Mouse (Mus musculus): ENCODE data around the gene Usp48.

Usp48 gene

DNA sequence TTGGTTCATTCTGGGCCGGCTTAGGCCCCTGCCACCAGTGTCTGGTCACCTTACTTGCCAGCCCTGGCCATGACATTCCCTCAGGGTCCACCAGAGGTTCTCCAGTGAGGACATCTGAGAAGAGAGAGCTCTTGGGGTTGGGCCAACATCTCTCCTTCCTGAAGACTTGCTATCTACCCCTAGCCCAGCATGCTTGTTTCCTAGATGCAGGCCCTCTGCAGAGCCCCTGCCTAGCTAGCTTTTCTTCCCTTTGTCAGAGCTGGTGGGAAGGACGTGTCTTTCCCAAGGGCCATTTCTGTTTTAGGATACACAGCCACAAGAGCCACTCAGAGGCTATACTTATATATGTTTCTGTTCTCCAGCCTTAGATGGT, 67.5 kb downstream of the Usp48 start:
- no peak for DNase-seq (ENCODE audit: low spot score)

DNA sequence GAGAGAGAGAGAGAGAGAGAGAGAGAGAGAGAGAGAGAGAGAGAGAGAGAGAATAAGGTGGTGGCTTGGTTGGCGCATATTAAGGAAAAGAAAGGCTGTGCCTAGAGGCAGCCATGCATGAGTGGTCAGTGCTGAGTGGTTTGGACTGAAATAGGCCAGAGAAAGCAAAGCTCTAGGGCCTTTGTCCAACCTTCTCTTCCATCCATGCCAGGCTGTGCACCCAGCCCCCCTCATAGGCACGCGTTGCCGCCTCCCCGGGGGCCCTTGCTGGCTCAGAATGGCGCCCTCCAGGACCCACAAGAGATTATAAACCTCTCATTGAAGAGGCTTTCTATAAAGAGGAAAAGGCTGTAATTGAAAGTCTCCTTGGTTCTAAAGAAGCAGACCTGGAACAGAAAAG, 68.0 kb downstream of the Usp48 start:
- no peak for DNase-seq (ENCODE audit: low spot score)

DNA sequence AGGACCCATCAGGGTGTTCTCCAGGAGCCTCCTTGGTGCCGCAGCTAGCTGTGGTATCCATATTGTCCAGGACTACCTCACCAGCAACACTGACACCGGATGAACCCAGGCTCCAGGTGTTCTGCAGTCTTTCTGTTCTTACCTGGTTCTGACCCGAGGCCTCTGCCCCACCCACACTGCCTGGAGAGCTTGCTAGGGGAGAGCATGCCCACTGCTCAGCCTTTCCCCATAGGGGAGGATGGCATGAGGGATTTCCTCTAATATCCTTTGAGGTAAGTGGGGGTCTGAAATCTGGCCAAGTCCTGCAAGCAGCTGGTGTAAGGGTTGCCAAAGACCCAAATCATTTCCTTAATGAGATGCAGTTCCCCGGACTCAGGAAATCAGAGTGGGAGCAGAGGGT, 69.9 kb downstream of the Usp48 start:
- DNase-seq (ENCODE audit: low spot score), result no peak

DNA sequence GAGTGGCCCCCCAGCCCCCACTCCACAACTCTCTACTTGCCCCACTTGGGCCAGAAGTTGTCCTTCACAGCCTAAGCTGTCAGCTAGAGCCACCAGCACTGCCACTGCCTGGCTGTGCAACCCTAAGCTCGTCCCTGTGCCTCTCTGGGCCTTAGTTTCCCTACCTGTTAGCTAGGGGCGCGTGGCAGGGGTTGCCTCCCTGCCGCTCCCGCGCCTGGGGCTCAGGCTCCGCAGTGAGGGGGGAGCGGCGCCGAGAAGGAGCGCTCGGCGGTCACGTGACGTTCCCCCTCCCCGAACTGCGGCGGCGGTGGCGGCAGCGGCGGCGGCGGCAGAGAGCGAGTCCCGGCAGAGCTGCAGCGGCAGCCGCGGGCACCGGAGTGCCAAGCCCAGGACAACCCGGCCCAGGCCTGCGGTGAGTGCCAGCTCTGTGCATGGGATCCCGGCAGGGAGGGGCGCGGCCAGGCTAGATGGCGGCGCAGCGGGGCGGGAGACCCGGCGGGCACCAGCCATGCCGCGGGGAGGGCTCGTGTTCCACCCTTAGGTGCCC, 71.0 kb downstream of the Usp48 start, which contains the start of gene Rap1gap:
TSS of gene Rap1gap (plus strand) at position 294 of the 547 bp plus-strand sequence.
- no peak for DNase-seq (ENCODE audit: low spot score)

DNA sequence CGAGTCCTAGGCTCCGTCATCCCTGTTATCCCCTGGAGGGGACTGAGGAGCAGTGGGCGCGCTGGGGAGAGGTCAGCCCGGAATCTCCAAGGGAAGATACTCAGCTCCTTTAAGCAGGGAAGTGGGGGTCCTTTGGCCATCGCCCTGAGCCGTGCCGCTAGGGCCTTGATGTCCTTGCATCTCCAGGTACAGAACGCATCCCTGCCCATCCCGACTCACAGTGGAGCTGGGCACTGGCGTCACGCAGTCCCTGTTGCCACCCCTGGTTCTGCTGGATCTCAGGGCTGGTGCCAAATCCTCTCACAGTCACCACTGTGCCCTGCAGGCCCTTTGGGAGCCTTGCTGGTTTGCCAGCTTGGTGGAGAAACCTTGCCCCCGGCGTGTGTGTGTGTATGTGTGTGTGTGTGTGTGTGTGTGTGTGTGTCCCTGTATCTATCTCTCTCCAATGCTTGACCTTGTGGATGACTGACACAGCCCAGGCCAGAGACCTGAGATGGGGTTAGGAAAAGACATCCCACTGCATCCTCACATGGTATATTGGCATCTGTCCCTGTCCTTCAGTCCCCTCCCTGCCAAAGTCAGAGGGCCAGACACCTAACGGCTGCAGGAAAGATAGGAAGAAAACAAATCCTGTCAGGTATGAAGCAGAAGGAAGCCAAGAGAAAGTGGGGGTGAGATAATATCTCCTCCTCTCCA, 71.6 kb downstream of the Usp48 start:
- no peak for DNase-seq (ENCODE audit: low spot score)

DNA sequence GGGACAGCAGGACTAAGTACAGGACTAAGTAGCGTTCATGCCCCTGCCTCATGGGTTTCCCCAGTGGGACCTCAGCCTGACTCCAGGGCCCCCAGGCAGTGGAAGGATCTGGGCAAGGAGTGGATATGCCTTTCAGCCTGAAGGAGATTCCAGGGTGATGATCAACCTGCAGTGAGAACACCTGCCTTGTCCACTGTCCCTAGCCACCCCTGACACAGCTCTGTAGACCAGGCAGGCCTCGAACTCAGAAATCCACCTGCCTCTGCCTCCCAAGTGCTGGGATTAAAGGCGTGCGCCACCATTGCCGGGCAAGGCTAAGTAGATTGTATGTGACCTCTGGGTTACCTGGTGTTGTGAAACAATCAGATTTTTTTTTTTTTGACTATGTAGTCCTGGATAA, 72.2 kb downstream of the Usp48 start:
- no peak for DNase-seq (ENCODE audit: low spot score)

DNA sequence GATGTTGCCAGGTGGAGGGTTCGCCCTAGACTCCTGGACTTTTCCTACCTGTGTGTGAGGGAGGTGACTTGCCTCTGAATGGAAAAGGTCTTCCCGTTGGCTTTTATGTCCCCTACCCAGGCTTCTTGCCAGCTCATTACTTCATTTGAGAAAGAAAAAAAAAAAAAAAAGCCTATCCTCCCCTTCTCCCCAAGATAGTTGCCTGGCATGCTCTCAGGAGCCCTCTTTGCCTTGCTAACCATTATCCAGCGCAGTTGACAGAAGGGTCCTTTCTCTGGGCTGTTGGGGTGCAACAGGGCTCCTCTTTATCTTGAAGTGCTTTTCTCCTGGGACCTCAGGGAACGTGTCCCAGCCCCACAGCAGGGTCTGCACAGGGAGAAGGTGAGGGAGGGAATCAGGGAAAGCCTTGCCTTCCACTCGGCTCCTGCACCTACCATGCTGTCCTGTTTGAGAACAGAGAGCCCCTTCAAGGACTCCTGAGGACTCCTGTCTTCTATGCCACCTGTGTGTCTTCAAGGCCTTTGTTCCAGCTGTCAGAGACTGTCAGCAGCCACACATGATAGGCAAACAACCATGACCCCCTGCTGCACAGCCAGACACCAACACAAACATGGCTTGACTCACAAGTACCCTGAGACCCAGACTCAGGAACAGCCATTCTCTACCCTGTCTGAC, 72.9 kb downstream of the Usp48 start:
- DNase-seq (ENCODE audit: low spot score), result no peak

DNA sequence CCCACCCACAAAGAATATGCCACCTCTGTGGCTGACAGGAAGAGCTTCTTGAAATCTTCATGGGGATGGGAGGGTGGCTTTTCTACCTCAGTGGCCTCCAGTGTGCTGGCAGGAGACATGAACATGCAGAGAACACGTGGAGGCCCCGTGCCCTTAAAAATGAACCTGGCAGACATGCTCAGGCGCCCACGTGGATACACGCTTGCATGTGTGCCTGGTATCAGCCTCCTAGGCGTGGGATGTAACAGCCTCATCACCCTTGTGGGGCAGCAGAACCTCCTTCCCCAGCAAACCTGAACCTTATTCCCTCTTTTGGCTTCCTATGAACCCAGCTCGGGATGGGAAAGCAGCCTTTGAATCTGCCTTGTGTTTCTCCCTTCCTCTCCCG, 73.4 kb downstream of the Usp48 start:
- DNase-seq (ENCODE audit: low spot score), result no peak

DNA sequence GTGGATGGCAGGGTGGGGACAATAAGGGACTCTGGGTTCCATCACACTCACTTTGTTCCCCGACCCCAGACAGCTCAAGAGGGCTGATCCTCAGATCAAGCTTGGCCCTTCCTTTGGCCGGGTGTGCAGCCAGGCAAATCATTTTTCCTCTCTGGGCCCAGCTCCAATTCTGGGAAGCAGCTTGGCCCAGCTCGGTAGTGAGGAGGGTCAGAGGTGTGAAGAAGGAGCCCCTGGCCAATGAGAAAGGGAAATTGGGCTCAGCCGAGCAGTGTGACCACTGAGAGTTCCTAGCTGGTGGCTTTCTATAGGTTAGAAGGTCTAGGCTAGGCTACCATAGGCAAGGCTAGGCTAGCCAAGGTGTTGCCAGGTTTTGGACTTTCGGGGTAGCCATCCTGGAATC, 74.2 kb downstream of the Usp48 start:
- no peak for DNase-seq (ENCODE audit: low spot score)

DNA sequence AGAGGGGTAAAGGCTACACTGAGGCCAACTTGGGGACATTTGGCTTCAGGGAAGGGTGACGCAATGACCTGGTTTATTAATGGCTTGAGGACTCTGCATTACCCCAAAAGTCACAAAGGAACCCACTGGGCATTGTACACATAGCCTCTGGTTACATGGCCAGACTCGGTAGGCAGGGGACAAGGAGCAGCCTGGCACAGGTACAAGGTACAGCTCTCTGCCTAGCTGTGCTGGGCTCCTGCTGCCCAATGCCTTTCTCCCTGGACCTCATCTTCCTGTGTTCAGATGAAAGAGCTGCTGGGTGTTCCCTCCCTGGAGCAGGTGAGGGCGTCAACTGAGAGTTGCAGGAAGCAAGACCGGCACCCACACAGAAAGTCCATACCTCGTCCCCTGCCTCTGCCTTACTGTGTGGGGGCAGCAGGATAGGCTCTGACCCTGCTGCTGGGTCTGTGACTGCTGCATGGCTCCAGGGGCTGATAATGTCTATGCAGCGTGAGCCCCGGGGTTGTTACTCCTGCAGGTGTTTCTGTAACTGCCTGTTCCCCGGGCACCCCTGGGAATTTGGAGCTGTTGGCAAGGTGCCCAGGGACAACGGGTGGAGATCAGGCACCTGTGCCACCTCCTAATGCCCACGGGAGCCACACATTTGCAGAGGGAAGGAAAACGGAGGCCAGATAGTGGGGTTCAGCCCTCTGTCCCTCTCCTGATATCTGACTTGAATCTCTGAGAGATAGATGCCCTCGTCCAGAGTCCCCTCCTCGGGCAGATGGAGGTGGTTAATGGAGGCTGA, 78.4 kb downstream of the Usp48 start:
- DNase-seq (ENCODE audit: low spot score), result no peak

DNA sequence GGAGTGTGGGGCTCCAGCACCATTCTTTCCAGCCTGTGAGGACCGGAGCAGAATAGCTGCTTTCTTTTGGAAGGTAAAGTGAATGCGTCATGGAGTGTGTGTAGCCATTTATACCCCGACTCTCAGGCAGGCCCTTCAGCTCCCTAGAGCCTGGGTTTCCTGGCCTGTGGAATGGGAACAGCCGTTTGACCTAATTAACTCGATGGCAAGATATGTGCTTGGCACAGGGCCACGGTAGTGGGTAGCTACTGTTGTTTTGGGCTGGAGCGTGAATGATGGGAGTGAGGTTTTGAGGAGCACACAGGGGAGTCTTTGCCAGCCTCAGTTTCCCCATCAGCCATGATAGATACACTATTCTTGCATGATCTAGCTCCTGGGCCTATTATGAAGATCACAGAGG, 82.0 kb downstream of the Usp48 start:
- no peak for DNase-seq (ENCODE audit: low spot score)

DNA sequence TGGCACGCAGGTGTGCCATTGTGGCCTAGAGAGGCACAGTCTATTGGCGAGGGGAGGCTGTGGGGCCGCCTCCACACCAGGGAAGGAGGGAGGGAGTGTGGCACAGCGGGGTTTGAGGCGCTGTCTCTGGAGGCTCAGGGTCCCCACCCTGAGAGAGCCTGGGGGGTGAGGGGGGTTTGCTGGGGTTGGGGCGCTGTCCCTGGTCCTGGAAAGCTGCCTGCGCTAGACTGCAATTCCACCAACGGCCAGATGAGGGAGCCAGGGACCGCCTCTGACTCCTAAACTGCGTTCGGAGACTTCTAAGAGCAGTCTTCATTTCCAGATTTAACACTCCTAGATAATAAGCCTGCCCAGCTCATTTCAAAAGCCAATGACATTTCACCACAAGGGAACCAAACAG, 82.5 kb downstream of the Usp48 start:
- peak; percentile 67 for DNase-seq (ENCODE audit: low spot score)

DNA sequence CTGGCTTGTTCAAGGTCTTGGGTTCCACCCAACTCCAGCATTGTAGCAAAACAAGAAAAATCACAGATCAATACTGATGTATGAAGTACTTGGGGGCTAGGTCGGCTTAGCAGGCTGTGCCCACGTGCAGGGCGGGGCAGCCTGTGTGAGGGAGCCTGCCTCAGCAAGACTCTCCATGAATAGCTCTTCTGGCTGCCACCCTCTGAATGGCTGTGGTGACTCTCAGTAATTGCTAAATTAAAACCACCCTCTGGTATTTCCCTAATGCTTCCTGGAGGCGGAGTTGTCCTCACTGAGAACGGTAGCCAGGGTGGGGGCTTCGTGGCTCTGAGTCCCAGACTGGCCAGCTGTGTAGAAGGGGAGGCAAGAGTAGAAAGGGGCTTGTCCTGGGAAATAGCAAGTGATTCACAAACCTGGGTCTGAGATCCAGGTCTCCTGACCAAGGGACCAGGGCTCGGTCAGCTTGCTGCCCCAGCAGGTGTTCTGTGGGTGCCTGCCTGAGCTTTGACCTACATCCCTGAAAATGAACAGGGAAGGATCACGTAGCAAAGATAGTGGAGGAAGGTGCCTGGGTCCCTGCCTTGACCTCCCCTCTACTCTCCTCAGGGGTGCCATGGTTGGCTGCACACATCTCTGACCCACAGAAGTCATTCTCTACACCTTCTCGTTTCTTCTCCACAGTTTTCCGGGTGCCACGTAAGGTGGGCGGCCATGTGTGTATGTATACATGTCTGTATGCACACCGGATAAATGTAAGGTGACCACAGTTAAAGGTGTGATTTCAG, 83.3 kb downstream of the Usp48 start:
- DNase-seq (ENCODE audit: low spot score), result no peak

DNA sequence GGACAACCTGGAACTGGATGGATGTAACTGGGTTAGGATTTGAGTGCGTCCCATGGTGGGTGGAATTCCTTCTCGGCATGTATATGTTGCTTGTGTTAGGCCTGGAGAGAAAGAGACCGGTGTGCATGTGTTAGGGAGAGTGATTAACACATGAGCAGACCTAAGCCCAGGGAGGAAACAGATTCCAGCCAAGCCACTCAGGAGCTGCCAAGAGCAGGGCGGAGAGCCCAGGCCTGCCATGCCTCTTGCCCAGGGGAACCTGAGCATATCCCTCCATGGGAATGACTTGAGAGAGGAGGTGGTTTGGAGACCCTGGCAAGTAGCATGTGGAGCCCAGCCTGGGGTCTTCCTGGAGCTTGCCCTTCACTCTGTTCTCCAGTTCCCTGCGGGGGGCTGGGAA, 84.4 kb downstream of the Usp48 start:
- DNase-seq (ENCODE audit: low spot score), result no peak

DNA sequence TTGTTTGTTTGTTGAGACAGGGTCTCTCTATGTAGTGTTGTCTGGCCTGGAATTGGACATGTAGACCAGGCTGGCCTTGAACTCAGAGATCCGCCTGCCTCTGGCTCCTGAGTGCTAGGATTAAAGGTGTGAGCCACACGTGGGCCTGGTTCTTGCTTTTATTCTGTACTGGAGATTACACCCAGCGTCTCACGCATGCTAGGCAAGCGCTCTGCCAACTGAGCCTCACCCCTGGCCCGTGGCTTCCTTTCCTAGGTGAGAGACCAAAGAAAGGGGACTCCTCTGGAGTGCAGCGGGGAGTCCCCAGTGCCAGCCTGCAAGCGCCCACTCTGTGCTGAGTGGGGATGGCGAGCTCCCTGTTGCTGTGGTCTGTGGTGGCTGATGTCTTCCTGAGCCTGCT, 85.0 kb downstream of the Usp48 start:
- no peak for DNase-seq (ENCODE audit: low spot score)

DNA sequence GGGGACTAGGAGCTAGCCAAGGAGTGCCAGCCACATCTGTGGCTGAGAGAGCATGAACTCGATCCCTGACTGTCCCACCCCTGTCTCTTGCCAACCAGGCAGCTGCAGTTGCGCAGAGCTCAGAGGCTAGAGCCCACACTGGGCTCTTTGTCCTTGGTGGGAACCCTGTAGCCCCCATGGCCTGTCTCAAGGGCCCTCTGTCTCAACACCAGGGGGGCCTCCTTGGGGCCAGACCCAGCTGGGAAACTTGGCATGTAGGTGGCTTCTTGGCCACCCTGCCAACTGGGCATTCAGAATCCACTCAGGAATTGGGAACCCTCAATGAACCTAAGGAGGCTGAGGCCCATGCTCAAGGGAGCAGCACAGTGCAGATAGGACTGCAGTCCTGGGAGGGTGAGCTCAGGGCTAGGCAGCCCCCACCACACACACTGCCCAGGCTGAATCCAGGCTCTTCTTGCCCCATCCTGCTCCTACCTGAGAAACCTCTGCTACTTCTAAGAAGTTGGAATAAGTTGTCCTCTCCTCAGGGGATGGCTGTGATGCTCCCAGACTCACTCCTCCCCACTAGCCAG, 86.5 kb downstream of the Usp48 start:
- DNase-seq (ENCODE audit: low spot score), result no peak

DNA sequence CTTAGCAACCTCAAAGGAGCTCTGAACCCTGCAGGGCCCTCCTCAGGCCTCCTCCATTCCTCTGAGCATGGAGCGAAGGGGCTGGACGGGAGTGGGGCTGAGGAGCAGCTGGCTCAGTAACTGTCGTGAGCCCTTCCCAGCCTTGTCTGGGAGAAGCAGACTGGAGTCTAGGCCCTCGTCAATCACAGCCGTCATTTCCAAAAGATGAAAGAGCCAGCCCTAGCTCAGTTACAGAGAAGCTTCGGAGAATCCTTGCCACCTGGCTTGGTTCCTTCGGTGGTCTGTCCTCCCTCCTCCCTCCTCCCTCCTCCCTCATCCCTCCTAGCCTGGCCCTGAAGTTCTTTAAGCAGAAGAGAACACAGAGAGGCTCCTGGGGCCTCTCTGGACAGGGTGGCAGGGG, 87.2 kb downstream of the Usp48 start:
- DNase-seq (ENCODE audit: low spot score), result no peak

DNA sequence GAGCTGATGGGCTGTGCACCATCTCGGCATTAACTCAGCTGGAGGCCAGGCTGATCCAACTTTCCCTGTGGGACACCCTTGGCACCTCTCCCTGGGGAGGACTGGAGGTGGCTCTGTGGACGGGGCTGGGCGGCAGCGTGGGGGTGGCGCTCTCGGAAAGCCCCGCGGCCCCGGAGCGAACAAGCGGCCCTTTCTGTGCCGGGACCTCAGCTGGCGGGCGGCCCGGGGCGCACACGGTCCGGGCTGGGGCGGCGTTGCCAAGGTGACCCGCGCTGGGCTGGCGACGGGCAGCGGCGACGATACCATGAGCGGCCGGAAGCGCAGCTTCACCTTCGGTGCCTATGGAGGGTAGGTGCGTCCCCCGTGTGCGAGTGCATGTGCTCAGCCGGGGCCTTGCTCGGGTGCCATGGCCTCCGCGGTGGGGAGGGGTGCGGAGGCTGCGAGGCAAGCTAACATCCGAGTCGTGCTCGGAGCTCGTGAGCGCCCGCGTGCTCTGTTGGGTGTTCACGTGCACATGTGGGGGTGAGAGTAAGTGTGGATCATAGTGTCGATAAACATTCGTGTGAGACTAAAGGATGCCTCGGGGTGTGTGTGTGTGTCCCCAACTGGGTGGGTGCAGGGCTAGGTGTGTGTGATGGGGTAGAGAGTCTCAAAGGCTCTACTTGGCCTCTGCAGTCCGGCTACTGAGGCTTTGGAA, 88.0 kb downstream of the Usp48 start:
- no peak for DNase-seq (ENCODE audit: low spot score)

DNA sequence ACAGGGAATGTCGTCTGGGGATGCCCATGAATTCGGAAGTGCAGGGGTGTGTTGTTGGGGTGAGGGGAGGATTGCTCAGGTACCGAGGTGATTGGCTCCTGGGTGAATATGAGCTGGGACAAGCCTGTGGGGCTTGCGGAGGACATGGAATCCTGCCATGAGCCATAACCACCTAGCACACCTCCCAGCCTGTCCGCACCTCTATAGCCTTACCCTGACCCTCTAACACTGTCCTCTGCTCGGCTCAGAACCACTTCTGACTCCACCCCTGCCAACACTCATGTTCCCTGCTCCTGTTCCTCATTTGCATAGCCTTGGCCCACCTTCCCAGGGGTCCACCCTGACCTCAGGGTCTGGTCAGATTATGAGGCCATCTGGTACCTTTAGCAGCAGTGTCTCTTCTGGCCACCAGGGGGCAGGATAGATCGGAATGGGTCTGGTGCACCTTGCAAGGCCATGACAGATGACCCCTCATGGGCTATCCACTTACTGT, 89.5 kb downstream of the Usp48 start:
- no peak for DNase-seq (ENCODE audit: low spot score)

DNA sequence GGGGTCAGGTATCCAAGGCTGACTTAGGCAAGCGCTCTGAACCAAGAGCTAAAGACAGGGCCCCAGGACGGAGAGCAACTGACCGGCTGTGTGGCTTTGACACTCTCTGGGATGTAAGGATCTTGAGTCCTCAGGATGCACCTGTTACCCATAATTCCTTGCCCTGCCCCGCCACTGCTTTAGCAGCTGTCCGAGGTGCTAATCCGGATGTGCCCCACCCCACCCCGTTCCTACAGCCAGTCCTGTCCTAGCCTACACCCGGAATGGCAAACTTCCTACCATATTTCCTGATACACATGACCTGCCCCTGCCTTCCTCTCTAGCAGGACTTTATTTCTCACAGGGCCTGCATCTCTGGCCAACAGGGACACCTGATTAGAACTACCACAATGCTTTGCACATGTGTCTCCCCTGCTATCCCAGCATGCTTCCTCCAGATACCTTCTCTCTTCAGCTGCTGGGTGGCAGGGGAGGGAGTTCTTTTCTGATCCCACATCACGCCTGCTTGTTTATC, 91.3 kb downstream of the Usp48 start:
- no peak for DNase-seq (ENCODE audit: low spot score)

DNA sequence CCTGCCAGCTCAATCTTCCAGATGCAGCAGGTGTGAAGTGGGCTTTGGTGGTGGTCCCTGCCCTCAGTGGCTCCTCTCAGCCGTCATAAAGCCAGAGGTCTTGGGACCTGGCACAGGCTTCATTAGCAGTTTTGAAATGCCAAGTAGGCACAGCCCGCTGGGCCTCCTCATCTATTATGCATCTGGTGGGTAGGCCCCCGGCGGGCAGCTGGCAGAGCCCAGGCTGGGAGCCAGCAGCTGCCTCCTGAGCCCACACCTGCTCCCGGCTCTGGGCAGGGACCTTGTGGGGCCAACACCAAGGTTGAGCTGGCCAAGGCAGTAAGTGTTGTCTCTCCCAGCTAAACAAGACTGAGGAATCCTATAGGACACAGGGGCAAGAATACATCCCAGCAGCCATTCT, 92.7 kb downstream of the Usp48 start:
- no peak for DNase-seq (ENCODE audit: low spot score)
